Mouse (Mus musculus) erythroblast, embryonic 14.5 days (primary cell): ENCODE results near the gene Ehd1. TPM values are rescaled to one million over a fixed set of nuclear protein-coding genes. Genes with fewer than 3 reads are reported as not detected.

Source experiments
- H3K27me3 ChIP-seq: 2 replicates; pipeline ENCODE4 v1.6.1; 2012; ENCODE audit warnings: inconsistent platforms; ENCODE audit not compliant: control insufficient read depth
- H3K36me3 ChIP-seq: 2 replicates; pipeline ENCODE4 v1.6.1; 2012; ENCODE audit warnings: mild to moderate bottlenecking, inconsistent platforms; ENCODE audit not compliant: control insufficient read depth
- H3K4me1 ChIP-seq: 2 replicates; pipeline ENCODE4 v1.6.1; 2012; ENCODE audit warnings: inconsistent platforms; ENCODE audit not compliant: control insufficient read depth
- H3K4me3 ChIP-seq: replicated peaks from 2 replicates; pipeline ENCODE3; 2012; ENCODE audit warnings: moderate library complexity, mild to moderate bottlenecking, inconsistent platforms
- H3K9me3 ChIP-seq: 2 replicates; pipeline ENCODE4 v1.6.1; 2012; ENCODE audit warnings: low read length, inconsistent platforms, mixed read lengths; ENCODE audit not compliant: control insufficient read depth
- GATA1 ChIP-seq: IDR thresholded peaks from 2 replicates; pipeline ENCODE4 v1.6.1; 2012; ENCODE audit warnings: low read length, inconsistent platforms, mixed read lengths
- TAL1 ChIP-seq: IDR thresholded peaks from 3 replicates; pipeline ENCODE4 v1.6.1; 2012; ENCODE audit warnings: low read length, inconsistent platforms, mixed read lengths
- polyA plus RNA-seq: library from polyadenylated mRNA; stranded (reverse); fragments of >175 nt; gene quantifications from 2 replicates; pipeline ENCODE4 v1.2.3, GENCODE M21; 2012

The Ehd1 gene
- polyA plus RNA-seq, 1 experiment: 32.9 TPM

GRCm38 (mm10) chr19:6273592-6273991 is 2.9 kb upstream of the Ehd1 start:
- no peaks in the 10 kb centered on the region for H3K9me3 ChIP-seq
- H3K27me3 ChIP-seq: no peaks in the 10 kb centered on the region
- no peak overlapping the region for H3K4me3 ChIP-seq
- TF ChIP-seq TAL1 (no peak), GATA1 (no peak)
- H3K4me1 ChIP-seq: peaks cover 51% of the 10 kb centered on the region
- peaks cover 6% of the 10 kb centered on the region for H3K36me3 ChIP-seq

DNA sequence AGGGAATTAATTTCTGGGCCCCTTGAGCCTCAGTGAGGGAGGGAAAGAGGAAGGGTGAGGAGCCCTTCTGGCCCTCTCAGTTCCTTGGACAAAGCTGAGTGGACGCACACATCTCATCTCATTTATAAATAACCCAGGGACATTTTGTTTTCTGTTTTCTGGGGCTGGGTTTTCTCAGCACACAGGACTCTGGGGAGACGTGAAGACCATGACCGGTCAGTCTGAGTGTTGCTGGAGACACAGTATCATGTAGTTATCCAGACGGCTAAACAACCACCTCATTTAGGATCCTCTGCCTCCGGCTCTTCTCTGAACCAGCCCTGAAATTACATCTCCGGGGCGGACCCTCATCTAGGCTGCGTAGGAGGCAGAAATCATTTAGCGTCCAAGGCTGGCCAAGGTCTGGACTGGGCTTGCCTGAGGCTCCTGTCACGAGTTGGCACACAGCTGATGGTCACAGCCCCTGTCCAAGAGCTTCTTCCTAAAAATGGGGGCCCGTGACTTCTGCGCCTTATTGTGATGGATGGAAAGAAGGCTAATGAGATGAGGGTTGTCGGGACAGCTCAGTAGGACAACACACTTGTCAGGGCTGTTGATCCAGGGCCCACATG is 2.4 kb upstream of the Ehd1 start:
- Histone ChIP-seq H3K4me1 (peaks cover 57% of the 10 kb centered on the region), H3K36me3 (peaks cover 11% of the 10 kb centered on the region), H3K4me3 (no peak overlapping the region), H3K9me3 (no peaks in the 10 kb centered on the region), H3K27me3 (no peaks in the 10 kb centered on the region)
- TF ChIP-seq GATA1 (no peak), TAL1 (no peak)

GRCm38 (mm10) chr19:6275740-6276389 is 660 bp upstream of the Ehd1 start:
- TF ChIP-seq TAL1: no peak
- no peak for TF ChIP-seq GATA1
- H3K4me1 ChIP-seq: peaks cover 69% of the 10 kb centered on the region
- peak overlapping the region; percentile 74 for H3K4me3 ChIP-seq
- peaks cover 28% of the 10 kb centered on the region for H3K36me3 ChIP-seq
- no peaks in the 10 kb centered on the region for H3K9me3 ChIP-seq
- no peaks in the 10 kb centered on the region for H3K27me3 ChIP-seq

DNA sequence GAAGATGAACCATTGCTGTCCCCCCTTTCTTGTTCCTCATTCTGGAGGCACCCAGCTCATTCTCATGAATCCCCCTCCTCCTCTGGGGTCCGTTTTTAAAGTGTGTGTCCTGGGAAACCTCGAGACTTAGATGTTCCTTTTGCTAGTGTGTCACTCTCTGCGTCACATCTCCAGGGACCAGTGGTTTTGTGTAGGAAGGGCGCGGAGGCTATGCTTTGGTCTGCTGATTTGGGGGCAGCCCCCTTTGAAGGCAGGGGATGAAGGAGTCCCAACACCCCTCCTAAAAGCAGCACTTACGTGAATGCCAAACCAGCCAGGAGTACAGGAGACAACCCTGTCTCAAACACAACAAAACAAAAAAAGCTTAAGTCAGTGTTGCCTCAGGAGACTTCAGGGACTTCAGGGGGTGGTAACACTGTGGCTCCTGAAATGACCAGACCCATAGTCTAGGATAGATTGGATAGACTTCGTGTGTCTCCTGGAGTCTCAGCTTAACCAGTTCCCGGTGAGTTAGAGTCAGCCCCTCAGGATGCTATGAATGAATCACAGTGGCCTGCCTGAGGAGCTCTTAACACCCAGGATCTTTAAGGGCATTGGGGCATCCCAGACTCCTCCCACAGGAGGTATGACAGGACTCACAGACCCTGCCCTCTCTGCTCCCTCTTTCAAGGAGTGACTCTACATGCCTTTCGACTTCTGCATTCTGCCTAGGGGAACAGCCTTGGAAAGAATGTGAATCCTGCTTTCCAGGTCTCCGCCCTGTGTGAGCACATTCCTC is 1.3 kb downstream of the Ehd1 start:
- Histone ChIP-seq H3K27me3 (no peaks in the 10 kb centered on the region), H3K36me3 (peaks cover 48% of the 10 kb centered on the region), H3K4me1 (peaks cover 85% of the 10 kb centered on the region), H3K4me3 (peak overlapping the region; percentile 74), H3K9me3 (no peaks in the 10 kb centered on the region)
- no peak for TF ChIP-seq TAL1
- TF ChIP-seq GATA1: no peak

GRCm38 (mm10) chr19:6278439-6279073 is 2.0 kb downstream of the Ehd1 start:
- H3K4me1 ChIP-seq: peaks cover 92% of the 10 kb centered on the region
- TF ChIP-seq TAL1: no peak
- TF ChIP-seq GATA1: no peak

DNA sequence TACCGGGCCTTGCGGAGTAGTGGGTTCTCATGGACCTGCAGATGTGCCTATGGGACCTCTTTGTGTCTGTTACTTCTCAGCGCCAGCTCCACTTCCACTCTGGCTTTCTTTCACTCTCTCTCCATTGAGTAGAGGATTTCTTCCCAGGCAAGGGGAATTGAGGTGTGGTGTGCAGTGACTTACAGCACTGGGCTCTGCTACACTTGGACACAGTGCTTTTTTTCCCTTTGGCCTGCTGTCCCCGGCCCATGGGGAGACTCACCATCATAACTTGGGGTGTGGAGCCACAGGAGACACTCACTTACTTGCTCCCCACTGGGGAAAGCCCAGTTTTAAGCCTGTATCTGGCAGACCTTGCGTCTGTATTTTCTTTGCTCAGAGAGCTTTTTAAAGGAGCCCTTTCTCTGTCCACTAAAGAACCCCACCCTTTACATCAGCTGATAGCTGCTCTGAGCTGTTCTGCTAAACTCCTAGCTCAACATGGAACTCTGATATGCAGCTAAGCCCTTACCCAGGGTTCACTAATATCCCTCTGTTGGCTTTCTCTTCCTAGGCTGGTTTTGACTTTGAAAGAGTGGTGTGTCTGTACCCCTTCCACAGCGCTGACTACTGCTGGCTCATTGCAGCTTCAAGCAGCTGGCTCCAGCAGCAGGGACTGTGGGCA is 3.1 kb downstream of the Ehd1 start:
- H3K4me3 ChIP-seq: peak overlapping the region; percentile 74
- peaks cover 97% of the 10 kb centered on the region for H3K4me1 ChIP-seq

More at GRCm38 (mm10) chr19:6278439-6279073, 2.0 kb downstream of the Ehd1 start:
- Histone ChIP-seq H3K9me3 (no peaks in the 10 kb centered on the region), H3K27me3 (no peaks in the 10 kb centered on the region), H3K36me3 (peaks cover 55% of the 10 kb centered on the region), H3K4me3 (peak overlapping the region; percentile 74)

GRCm38 (mm10) chr19:6280554-6280953 is 4.0 kb downstream of the Ehd1 start:
- H3K4me1 ChIP-seq: peaks cover 97% of the 10 kb centered on the region
- no peaks in the 10 kb centered on the region for H3K9me3 ChIP-seq
- H3K4me3 ChIP-seq: peak overlapping the region; percentile 10
- TF ChIP-seq GATA1 (no peak), TAL1 (no peak)
- no peaks in the 10 kb centered on the region for H3K27me3 ChIP-seq
- H3K36me3 ChIP-seq: peaks cover 75% of the 10 kb centered on the region

More for the DNA sequence above, 3.1 kb downstream of the Ehd1 start:
- TF ChIP-seq TAL1: no peak
- H3K27me3 ChIP-seq: no peaks in the 10 kb centered on the region
- peaks cover 66% of the 10 kb centered on the region for H3K36me3 ChIP-seq
- H3K9me3 ChIP-seq: no peaks in the 10 kb centered on the region

GRCm38 (mm10) chr19:6281122-6282020 is 4.8 kb downstream of the Ehd1 start:
- no peaks in the 10 kb centered on the region for H3K27me3 ChIP-seq
- peaks cover 83% of the 10 kb centered on the region for H3K36me3 ChIP-seq
- no peak overlapping the region for H3K4me3 ChIP-seq
- no peaks in the 10 kb centered on the region for H3K9me3 ChIP-seq
- peaks cover 97% of the 10 kb centered on the region for H3K4me1 ChIP-seq
- TF ChIP-seq TAL1 (no peak), GATA1 (no peak)
